ENCODE assay signal across 27 mouse cellular contexts in genomic region chr7:3230332-3230731, GRCm38 (mm10). TPM values are rescaled to one million over a fixed set of nuclear protein-coding genes. Genes with fewer than 3 reads are reported as not detected.
"Had no signal": no experiment of that assay in that cellular context is flagged by ENCODE, and none has a peak within 500 bp of the region (broad histone marks: within the 10 kb centered on the region; RNA-seq: fewer than 3 reads in every experiment).

No protein-coding gene starts in this region.

- H3K4me1 ChIP-seq: heart, embryonic 13.5 days; heart, embryonic 15.5 days; hindbrain, embryonic 13.5 days; hindbrain, embryonic 15.5 days; kidney, embryonic 15.5 days; limb, embryonic 13.5 days; limb, embryonic 15.5 days had no signal

- DNase-seq: gastrocnemius, postnatal 14 days; gastrocnemius, postnatal 36 days; heart, adult 11 months; heart, adult 2 months; heart, postnatal 14 days; heart, postnatal 36 days; kidney, adult 11 months; kidney, adult 2 months; kidney, adult 9 months; kidney, postnatal 14 days; kidney, postnatal 36 days; layer of hippocampus, adult 9-11 months; layer of hippocampus, postnatal 36 days; left cerebral cortex, postnatal 4 days had no signal

- H3K4me3 ChIP-seq: heart, adult 2 months; heart, embryonic 13.5 days; heart, embryonic 15.5 days; hindbrain, embryonic 13.5 days; hindbrain, embryonic 15.5 days; kidney, embryonic 15.5 days; limb, embryonic 13.5 days; limb, embryonic 15.5 days had no signal

- H3K27me3 ChIP-seq: heart, embryonic 13.5 days; heart, embryonic 15.5 days; hindbrain, embryonic 13.5 days; hindbrain, embryonic 15.5 days; kidney, embryonic 15.5 days; limb, embryonic 13.5 days; limb, embryonic 15.5 days had no signal

- H3K27ac ChIP-seq: heart, adult 2 months; heart, embryonic 13.5 days; heart, embryonic 15.5 days; hindbrain, embryonic 13.5 days; hindbrain, embryonic 15.5 days; hindbrain, postnatal 0 days; kidney, embryonic 15.5 days; kidney, postnatal 0 days; limb, embryonic 13.5 days; limb, embryonic 15.5 days had no signal

- H3K4me2 ChIP-seq: heart, embryonic 11.5 days; heart, embryonic 13.5 days; heart, embryonic 15.5 days; hindbrain, embryonic 13.5 days; hindbrain, embryonic 15.5 days; kidney, embryonic 15.5 days; limb, embryonic 13.5 days; limb, embryonic 15.5 days had no signal

- H3K9ac ChIP-seq: heart, embryonic 13.5 days; heart, embryonic 15.5 days; hindbrain, embryonic 13.5 days; hindbrain, embryonic 15.5 days; kidney, embryonic 15.5 days; limb, embryonic 13.5 days; limb, embryonic 15.5 days had no signal

- H3K36me3 ChIP-seq: heart, embryonic 13.5 days; heart, embryonic 15.5 days; hindbrain, embryonic 13.5 days; hindbrain, embryonic 15.5 days; kidney, embryonic 15.5 days; limb, embryonic 13.5 days; limb, embryonic 15.5 days had no signal

- ATAC-seq: hindbrain, postnatal 0 days; intestine, embryonic 16.5 days had no signal

- H3K9me3 ChIP-seq: heart, embryonic 15.5 days; hindbrain, embryonic 13.5 days; hindbrain, embryonic 15.5 days; kidney, embryonic 15.5 days; limb, embryonic 13.5 days; limb, embryonic 15.5 days had no signal

RNA-seq across cellular contexts. Expression of gene Nlrp12, which starts 19.2 kb away (rescaled TPM):
- polyA plus RNA-seq: heart, embryonic 11.5 days; heart, embryonic 13.5 days; heart, embryonic 15.5 days; intestine, embryonic 16.5 days; kidney, postnatal 0 days; large intestine, adult 2 months; limb, embryonic 11.5 days; limb, embryonic 13.5 days; limb, embryonic 15.5 days had no signal
